Comparison of ENCODE assay signal across 14 mouse cellular contexts in genomic region chr4:144908825-144909224, GRCm38 (mm10). TPM values are rescaled to one million over a fixed set of nuclear protein-coding genes. Genes with fewer than 3 reads are reported as not detected.
A peak's percentile ranks its signal among the peaks of the same experiment; 100 is the strongest.
DNase-seq lines count a peak whose midpoint lies in the region; ATAC-seq and TF ChIP-seq lines count a peak whose summit lies in the region.
"Had no signal": no experiment of that assay in that cellular context is flagged by ENCODE, and none has a peak within 500 bp of the region (broad histone marks: within the 10 kb centered on the region; RNA-seq: fewer than 3 reads in every experiment).

No protein-coding gene starts in this region.

- no peak overlapping the region for H3K9ac ChIP-seq in neural tube, embryonic 15.5 days (replicated peaks)
- no peak overlapping the region for H3K9ac ChIP-seq in intestine, postnatal 0 days (ENCODE audit: low read depth, low read length)
- H3K9ac ChIP-seq: embryonic facial prominence, embryonic 12.5 days; hindbrain, embryonic 13.5 days had no signal

- H3K9me3 ChIP-seq in neural tube, embryonic 15.5 days (replicated peaks) = no peaks in the 10 kb centered on the region
- no peaks in the 10 kb centered on the region for H3K9me3 ChIP-seq in intestine, postnatal 0 days (ENCODE audit: control insufficient read depth)
- H3K9me3 ChIP-seq: embryonic facial prominence, embryonic 12.5 days; heart, embryonic 13.5 days; hindbrain, embryonic 13.5 days had no signal

- no peak overlapping the region for H3K4me3 ChIP-seq in kidney, adult 2 months (ENCODE audit: insufficient read depth, low read depth, low read length)
- no peak overlapping the region for H3K4me3 ChIP-seq in macrophage (ENCODE audit: inconsistent target)
- no peak overlapping the region for H3K4me3 ChIP-seq in neural tube, embryonic 15.5 days (replicated peaks)
- H3K4me3 ChIP-seq in intestine, postnatal 0 days (ENCODE audit: low read depth, low read length) = no peak overlapping the region
- H3K4me3 ChIP-seq: embryonic facial prominence, embryonic 12.5 days; heart, embryonic 13.5 days; hindbrain, embryonic 13.5 days had no signal

- peaks cover 74% of the 10 kb centered on the region for H3K4me1 ChIP-seq in kidney, adult 2 months (ENCODE audit: control insufficient read depth, insufficient read depth, low read length)
- H3K4me1 ChIP-seq in neural tube, embryonic 15.5 days = peaks cover 5% of the 10 kb centered on the region; the same call in 1 of the 2 replicates
- peaks cover 11% of the 10 kb centered on the region for H3K4me1 ChIP-seq in intestine, postnatal 0 days (replicated peaks; ENCODE audit: control insufficient read depth, insufficient read depth, low read length)
- H3K4me1 ChIP-seq: embryonic facial prominence, embryonic 12.5 days had no signal

- TF ChIP-seq CTCF in kidney, adult 2 months (conservative IDR thresholded peaks at IDR 0.05; ENCODE audit: insufficient read depth, insufficient read length, low read depth, low read length) = no peak
- TF ChIP-seq CTCF in intestine, postnatal 0 days (IDR thresholded peaks at IDR 0.05; ENCODE audit: low read depth) = no peak

- H3K27me3 ChIP-seq in kidney, adult 2 months (replicated peaks; ENCODE audit: control insufficient read depth, insufficient read depth, low read length) = no peaks in the 10 kb centered on the region
- no peaks in the 10 kb centered on the region for H3K27me3 ChIP-seq in neural tube, embryonic 15.5 days (replicated peaks)
- H3K27me3 ChIP-seq in intestine, postnatal 0 days (replicated peaks; ENCODE audit: control insufficient read depth, insufficient read depth, low read length) = no peaks in the 10 kb centered on the region
- H3K27me3 ChIP-seq: embryonic facial prominence, embryonic 12.5 days; hindbrain, embryonic 13.5 days had no signal

- peaks cover 96% of the 10 kb centered on the region for H3K79me2 ChIP-seq in macrophage (ENCODE audit: inconsistent target)

- H3K36me3 ChIP-seq in kidney, adult 2 months (ENCODE audit: control insufficient read depth, insufficient read depth, low read length) = no peaks in the 10 kb centered on the region
- H3K36me3 ChIP-seq in macrophage (ENCODE audit: inconsistent target) = peaks cover 34% of the 10 kb centered on the region; the same call in 1 of the 2 replicates
- no peaks in the 10 kb centered on the region for H3K36me3 ChIP-seq in neural tube, embryonic 15.5 days
- no peaks in the 10 kb centered on the region for H3K36me3 ChIP-seq in intestine, postnatal 0 days (ENCODE audit: control insufficient read depth, insufficient read depth)
- H3K36me3 ChIP-seq: embryonic facial prominence, embryonic 12.5 days; heart, embryonic 13.5 days; hindbrain, embryonic 13.5 days had no signal

- peak overlapping the region; percentile 29 for H3K27ac ChIP-seq in kidney, adult 2 months (ENCODE audit: insufficient read depth, low read depth, low read length)
- H3K27ac ChIP-seq in macrophage = peak overlapping the region; percentile 98
- H3K27ac ChIP-seq in neural tube, embryonic 15.5 days (replicated peaks) = no peak overlapping the region
- no peak overlapping the region for H3K27ac ChIP-seq in intestine, postnatal 0 days (ENCODE audit: low read depth, low read length)
- H3K27ac ChIP-seq: embryonic facial prominence, embryonic 12.5 days; heart, embryonic 13.5 days; hindbrain, embryonic 13.5 days had no signal

- ATAC-seq in neural tube, embryonic 15.5 days (ENCODE audit: low FRiP score) = no peak
- no peak for ATAC-seq in intestine, postnatal 0 days

- TF ChIP-seq POLR2A in kidney, adult 2 months (IDR thresholded peaks at IDR 0.05; ENCODE audit: low read depth, low read length) = no peak

- no peak overlapping the region for H3K4me2 ChIP-seq in neural tube, embryonic 15.5 days
- no peak overlapping the region for H3K4me2 ChIP-seq in intestine, postnatal 0 days (replicated peaks; ENCODE audit: low read depth)
- H3K4me2 ChIP-seq: embryonic facial prominence, embryonic 12.5 days; heart, embryonic 13.5 days; hindbrain, embryonic 13.5 days had no signal

- DNase-seq in kidney, adult 2 months = peak; percentile 59
- DNase-seq in kidney, postnatal 10 days = no peak
- peak; percentile 89 for DNase-seq in 416B (ENCODE audit: low read depth)
- peak; percentile 50 for DNase-seq in adipocyte (ENCODE audit: low spot score)
- DNase-seq: cerebellum, adult 9-10 months; kidney, adult 18-20 months; layer of hippocampus, postnatal 36 days; spleen, adult 18-20 months had no signal

RNA-seq across cellular contexts. Expression of gene Dhrs3, which starts 16.2 kb away (rescaled TPM):
- 322 and 340 TPM in 2 replicates for polyA plus RNA-seq in kidney, adult 2 months (2012; rRNA removed)
- total RNA-seq in macrophage (2018; cell fraction: chromatin; rRNA removed) = 100 to 1,000 TPM in 24 of 26 experiments, 10 to 100 TPM in 2; 86.8 to 665 (median 236) TPM
- 1,000 to 10,000 TPM in 6 of 26 experiments, 100 to 1,000 TPM in 20; 397 to 1,306 (median 691) TPM for total RNA-seq in macrophage (2018; cell fraction: cytosol; rRNA removed)
- total RNA-seq in macrophage (2018; cell fraction: nucleus; rRNA removed) = 1,000 to 10,000 TPM in 3 of 26 experiments, 100 to 1,000 TPM in 23; 221 to 1,223 (median 655) TPM
- polyA plus RNA-seq in macrophage (2018) = 386 to 676 TPM (median 674 TPM) in 3 replicates
- 31.0 and 41.3 TPM in 2 replicates for polyA plus RNA-seq in neural tube, embryonic 15.5 days (2015; fragmentation: Nextera tagmentation; extraction: Ambion mirVana)
- 93.0 and 100 TPM in 2 replicates for polyA plus RNA-seq in intestine, postnatal 0 days (2015; fragmentation: Nextera tagmentation; extraction: Ambion mirVana)

Comparison
In these comparisons a context has a peak if more than half of its experiments do, and no peak if none do; other contexts are left out.
1. H3K27ac ChIP-seq: peak in kidney, adult 2 months (single experiment) and macrophage (single experiment); none in neural tube, embryonic 15.5 days (single experiment) and intestine, postnatal 0 days (single experiment).